Mouse (Mus musculus) B cell, adult 62 days (primary cell): ENCODE measurements around the gene Cdk8. TPM values are rescaled to one million over a fixed set of nuclear protein-coding genes. Genes with fewer than 3 reads are reported as not detected.

Source experiments
- total RNA-seq: library from RNA; stranded (reverse); gene quantifications from 4 replicates; pipeline ENCODE4 v1.2.4, GENCODE M21; 2023

The Cdk8 gene
- 46.1 to 57.4 TPM (median 53.8 TPM) in 4 replicates for total RNA-seq

GRCm38 (mm10) chr5:146230864-146231654 lies at the start of gene Cdk8:
TSS of gene Cdk8 (plus strand) at chr5:146231230.

GRCm38 (mm10) chr5:146185204-146185603 lies 45.8 kb upstream of the Cdk8 start, which contains the start of gene 1700001J03Rik:
TSS of gene 1700001J03Rik (minus strand) at chr5:146185304.

DNA sequence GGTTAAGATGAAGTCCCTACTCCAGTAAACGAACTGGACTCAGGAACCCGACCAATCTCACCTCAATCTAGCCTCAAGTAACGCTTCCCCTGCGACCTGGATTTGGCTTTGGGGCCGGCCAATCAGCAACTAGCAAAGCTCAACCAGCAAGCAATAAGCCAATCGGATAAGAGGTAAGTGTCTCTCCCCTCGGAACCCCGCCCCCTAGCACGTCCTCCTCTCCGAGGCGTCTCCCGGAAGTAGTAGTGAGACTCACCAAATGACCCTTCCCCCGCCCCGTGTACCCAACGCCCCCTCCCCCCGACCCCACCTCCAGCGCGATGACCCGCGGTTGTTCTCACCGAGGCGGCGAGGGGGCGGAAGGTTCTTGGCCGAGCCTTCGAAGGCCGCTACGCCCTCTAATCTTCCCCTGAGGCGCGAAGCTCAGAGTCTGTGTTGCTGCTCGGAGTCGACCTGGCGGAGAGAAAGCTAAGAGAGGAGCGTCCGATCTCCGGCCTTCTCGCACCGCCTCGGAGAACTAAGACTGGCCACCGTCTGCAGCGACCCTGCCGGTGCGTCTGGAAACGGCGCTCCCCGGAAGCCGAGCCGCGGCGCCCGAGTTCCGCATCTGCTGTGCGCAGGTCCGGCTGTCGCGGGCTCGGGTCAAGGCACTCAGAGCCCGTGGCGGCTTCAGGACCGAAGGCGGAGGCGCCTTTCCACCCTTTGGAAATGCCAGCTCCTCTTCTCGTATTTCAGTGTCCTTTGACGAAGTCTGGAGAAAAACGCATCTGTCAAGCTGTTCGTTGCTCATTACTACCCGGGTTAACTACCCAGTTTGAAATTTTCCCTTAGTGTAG lies 9.9 kb upstream of the Cdk8 start, which contains the start of gene Rnf6:
TSS of gene Rnf6 (minus strand) at position 677 of the 836 bp plus-strand sequence.

Other genes with a start within 250 kb of the Cdk8 start
- gene Cyp3a25, start 221.6 kb upstream of the Cdk8 start, total RNA-seq, result not detected in 4 replicates
- not detected in 4 replicates for gene Cyp3a59, start 152.0 kb upstream of the Cdk8 start, total RNA-seq
- not detected in 4 replicates for gene Gm5565, start 70.7 kb upstream of the Cdk8 start, total RNA-seq
- gene Gm6309, start 60.5 kb upstream of the Cdk8 start, total RNA-seq, result not detected in 4 replicates
- 1.8 to 3.3 TPM (median 2.7 TPM) in 4 replicates for gene 1700001J03Rik, start 45.9 kb upstream of the Cdk8 start, total RNA-seq
- gene Rnf6, start 9.7 kb upstream of the Cdk8 start, total RNA-seq, result 35.5 to 45.7 TPM (median 43.3 TPM) in 4 replicates
- gene Wasf3, start 153.8 kb downstream of the Cdk8 start, total RNA-seq, result not detected in 4 replicates